Comparison of ENCODE assay signal across 12 mouse cellular contexts in the genomic region with DNA sequence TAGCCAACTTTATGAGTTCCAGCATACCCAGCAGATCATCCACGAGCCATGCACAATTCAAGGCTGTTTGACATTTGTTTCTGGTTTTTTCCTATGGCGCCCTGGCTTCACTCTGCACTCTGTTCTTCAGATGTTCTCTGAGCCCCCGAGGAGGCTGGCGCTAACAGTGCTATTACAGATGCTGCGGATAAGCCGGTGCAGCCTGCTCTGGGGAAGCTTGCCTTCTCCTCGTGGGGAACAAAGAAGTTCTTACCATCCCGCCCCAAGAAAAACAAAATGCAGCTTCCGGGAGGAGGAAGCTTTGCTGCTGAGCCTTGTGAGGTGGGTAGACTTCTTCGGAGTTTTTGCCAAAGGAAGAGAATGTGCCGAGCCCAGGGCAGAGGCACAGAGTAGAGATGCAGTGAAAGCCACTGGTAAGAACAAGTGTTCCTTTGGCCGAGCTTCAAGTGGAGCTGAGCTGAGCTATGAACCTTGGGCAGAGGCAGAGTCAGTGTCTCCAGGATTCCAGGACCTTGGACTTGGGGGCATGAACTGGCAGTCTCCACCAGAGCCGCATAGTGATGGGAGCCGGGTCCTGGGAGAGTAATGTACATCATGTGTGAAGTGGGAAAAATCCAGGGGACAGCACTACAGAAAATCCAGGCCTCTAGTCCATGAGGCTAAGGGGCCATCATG.
DNase-seq lines count a peak whose midpoint lies in the region; ATAC-seq lines count a peak whose summit lies in the region.
"Had no signal": no experiment of that assay in that cellular context is flagged by ENCODE, and none has a peak within 500 bp of the region (broad histone marks: within the 10 kb centered on the region; RNA-seq: fewer than 3 reads in every experiment).

No protein-coding gene starts in this region.

- ATAC-seq in hindbrain, embryonic 16.5 days, result no peak
- no peak for ATAC-seq in embryonic facial prominence, embryonic 14.5 days (ENCODE audit: low read depth)
- peak; percentile 33; the same call in 1 of the 2 replicates for ATAC-seq in kidney, embryonic 16.5 days (ENCODE audit: low FRiP score, low TSS enrichment)

- no peak overlapping the region for H3K9ac ChIP-seq in hindbrain, embryonic 16.5 days (ENCODE audit: low read depth, low read length)
- H3K9ac ChIP-seq in embryonic facial prominence, embryonic 14.5 days (ENCODE audit: low read depth, low read length), result no peak overlapping the region
- H3K9ac ChIP-seq in kidney, embryonic 16.5 days (replicated peaks; ENCODE audit: low read length), result no peak overlapping the region
- H3K9ac ChIP-seq: liver, embryonic 14.5 days had no signal

- H3K4me2 ChIP-seq in hindbrain, embryonic 16.5 days (ENCODE audit: low read length), result no peak overlapping the region
- peak overlapping the region; percentile 6; the same call in 1 of the 2 replicates for H3K4me2 ChIP-seq in embryonic facial prominence, embryonic 14.5 days (ENCODE audit: low read depth, low read length)
- H3K4me2 ChIP-seq in kidney, embryonic 16.5 days (replicated peaks; ENCODE audit: low read depth, low read length), result no peak overlapping the region

- WGBS in hindbrain, embryonic 10.5 days, result 48% methylated on average over 14 of the region's 14 CpGs
- WGBS in hindbrain, embryonic 16.5 days, result 49% methylated on average over 14 of the region's 14 CpGs
- 20% methylated on average over 14 of the region's 14 CpGs for WGBS in embryonic facial prominence, embryonic 14.5 days
- 38% methylated on average over 14 of the region's 14 CpGs for WGBS in kidney, embryonic 16.5 days

- peaks cover 53% of the 10 kb centered on the region for H3K4me1 ChIP-seq in hindbrain, embryonic 10.5 days (replicated peaks)
- H3K4me1 ChIP-seq in hindbrain, embryonic 16.5 days (ENCODE audit: control insufficient read depth, insufficient read depth, low read depth, low read length), result no peaks in the 10 kb centered on the region
- H3K4me1 ChIP-seq in embryonic facial prominence, embryonic 14.5 days (ENCODE audit: control insufficient read depth, insufficient read depth, low read length), result peaks cover 18% of the 10 kb centered on the region; the same call in 1 of the 2 replicates
- H3K4me1 ChIP-seq in kidney, embryonic 16.5 days (ENCODE audit: insufficient read depth, low read length), result peaks cover 15% of the 10 kb centered on the region

- no peaks in the 10 kb centered on the region for H3K36me3 ChIP-seq in hindbrain, embryonic 10.5 days
- no peaks in the 10 kb centered on the region for H3K36me3 ChIP-seq in hindbrain, embryonic 16.5 days (ENCODE audit: control insufficient read depth, insufficient read depth, low read length)
- no peaks in the 10 kb centered on the region for H3K36me3 ChIP-seq in embryonic facial prominence, embryonic 14.5 days (ENCODE audit: control insufficient read depth, insufficient read depth, low read length)
- H3K36me3 ChIP-seq in kidney, embryonic 16.5 days (ENCODE audit: insufficient read depth, low read length), result no peaks in the 10 kb centered on the region

- peak overlapping the region; percentile 59; the same call in 1 of the 2 replicates for H3K27ac ChIP-seq in hindbrain, embryonic 10.5 days
- H3K27ac ChIP-seq in hindbrain, embryonic 16.5 days (ENCODE audit: low read depth, low read length), result no peak overlapping the region
- H3K27ac ChIP-seq in embryonic facial prominence, embryonic 14.5 days (replicated peaks; ENCODE audit: low read depth, low read length), result peak overlapping the region; percentile 72
- peak overlapping the region; percentile 51 for H3K27ac ChIP-seq in kidney, embryonic 16.5 days (ENCODE audit: low read length)
- H3K27ac ChIP-seq: liver, embryonic 14.5 days; macrophage had no signal

- no peak overlapping the region for H3K4me3 ChIP-seq in hindbrain, embryonic 10.5 days
- no peak overlapping the region for H3K4me3 ChIP-seq in hindbrain, embryonic 16.5 days (ENCODE audit: low read length)
- H3K4me3 ChIP-seq in embryonic facial prominence, embryonic 14.5 days (ENCODE audit: low read depth, low read length), result no peak overlapping the region
- H3K4me3 ChIP-seq in kidney, embryonic 16.5 days (ENCODE audit: low read length), result no peak overlapping the region
- H3K4me3 ChIP-seq: myocyte had no signal

- H3K27me3 ChIP-seq in hindbrain, embryonic 10.5 days (ENCODE audit: insufficient read depth, poor library complexity, severe bottlenecking), result peaks cover 7% of the 10 kb centered on the region; the same call in 1 of the 2 replicates
- H3K27me3 ChIP-seq in hindbrain, embryonic 16.5 days (replicated peaks; ENCODE audit: control insufficient read depth, insufficient read depth, low read length), result no peaks in the 10 kb centered on the region
- H3K27me3 ChIP-seq in embryonic facial prominence, embryonic 14.5 days (replicated peaks; ENCODE audit: control insufficient read depth, insufficient read depth, low read length), result no peaks in the 10 kb centered on the region
- no peaks in the 10 kb centered on the region for H3K27me3 ChIP-seq in kidney, embryonic 16.5 days (ENCODE audit: insufficient read depth, low read length)

- DNase-seq in hindbrain, embryonic 10.5 days (ENCODE audit: low spot score), result no peak
- DNase-seq in embryonic facial prominence, embryonic 14.5 days (ENCODE audit: low spot score), result peak; percentile 73
- DNase-seq in thymus, postnatal 10 days (ENCODE audit: low spot score in 2 of 2), result peak; percentile 30 to 48
- no peak for DNase-seq in layer of hippocampus, adult 9-10 months (ENCODE audit: low spot score)
- DNase-seq in left cerebral cortex, adult 18-20 months (ENCODE audit: low spot score in 2 of 2), result no peak
- DNase-seq: cerebellum, postnatal 14 days; layer of hippocampus, postnatal 36 days had no signal

- H3K9me3 ChIP-seq in hindbrain, embryonic 10.5 days, result no peaks in the 10 kb centered on the region
- H3K9me3 ChIP-seq in hindbrain, embryonic 16.5 days (ENCODE audit: control insufficient read depth, low read length), result no peaks in the 10 kb centered on the region
- no peaks in the 10 kb centered on the region for H3K9me3 ChIP-seq in embryonic facial prominence, embryonic 14.5 days (ENCODE audit: control insufficient read depth, low read length)
- H3K9me3 ChIP-seq in kidney, embryonic 16.5 days (ENCODE audit: low read length), result no peaks in the 10 kb centered on the region

Comparison
In these comparisons a context has a peak if more than half of its experiments do, and no peak if none do; other contexts are left out.
1. DNase-seq: peak in embryonic facial prominence, embryonic 14.5 days (single experiment) and thymus, postnatal 10 days (2 of 2); none in hindbrain, embryonic 10.5 days (single experiment), layer of hippocampus, adult 9-10 months (single experiment) and left cerebral cortex, adult 18-20 months (0 of 2).